Mouse (Mus musculus) urinary bladder, postnatal 36 days (tissue): ENCODE results near the gene Cav3.
A peak's percentile ranks its signal among the peaks of the same experiment; 100 is the strongest.

Experiments used
- DNase-seq, 2 experiments: peaks; one replicate each; pipeline ENCODE4 v3.0.0; 2022; ENCODE audit warnings: low spot score in 2 of 2, mixed read lengths in 1 of 2

The Cav3 gene

DNA sequence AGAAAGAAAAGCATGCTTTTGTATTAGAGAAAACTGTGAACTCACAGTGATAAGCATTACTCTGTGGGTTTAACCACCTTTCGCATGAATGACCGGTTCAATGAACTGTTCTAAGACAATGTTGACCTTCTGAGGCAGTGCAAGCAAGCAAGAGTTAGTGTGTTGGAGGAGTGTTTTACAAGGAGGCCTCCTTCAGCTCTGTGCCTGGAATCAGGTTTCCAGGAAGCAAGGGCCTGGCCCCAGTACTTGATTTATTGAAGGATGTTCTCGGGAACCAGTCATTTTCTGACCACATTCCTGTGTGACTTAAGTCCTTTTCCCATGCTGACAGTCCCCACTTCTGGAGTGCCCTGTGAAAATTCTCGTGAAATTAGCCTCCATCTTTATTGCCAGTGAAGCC is 35.9 kb downstream of the Cav3 start:
- DNase-seq: no peak

DNA sequence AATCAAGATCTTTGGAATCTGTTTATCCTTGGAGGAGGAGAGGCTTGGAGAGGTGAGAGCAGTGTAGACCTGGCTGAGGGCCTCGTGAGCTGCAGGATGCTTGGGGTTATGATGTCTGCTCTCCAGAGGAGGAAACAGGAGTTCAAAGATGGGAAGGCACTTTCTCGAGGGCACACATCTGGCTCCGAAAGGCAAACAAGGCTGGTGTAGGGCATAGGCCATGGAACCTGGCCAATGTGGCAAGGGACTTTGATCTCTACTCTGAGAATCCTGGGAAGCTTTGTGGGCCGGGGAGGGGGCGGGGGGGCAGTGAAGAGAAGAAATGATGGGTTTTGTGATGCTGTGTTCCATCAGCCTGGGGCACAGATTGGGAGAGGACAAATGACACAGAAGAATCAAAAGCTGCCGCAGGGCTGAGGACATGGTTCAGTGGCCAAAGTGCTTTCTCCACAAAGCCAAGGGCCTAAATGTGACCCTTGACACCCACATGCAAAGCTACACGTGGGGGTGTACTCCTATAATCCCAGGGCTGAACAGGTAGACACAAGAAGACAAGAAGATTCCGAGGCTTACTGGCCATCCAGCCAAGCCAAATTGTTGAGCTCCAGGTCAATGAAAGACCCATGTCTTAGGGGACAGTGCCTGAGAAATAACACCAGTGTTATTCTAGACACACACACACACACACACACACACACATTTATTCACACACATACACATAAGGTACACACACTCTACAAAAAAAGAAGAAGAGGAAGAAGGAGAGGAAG is 37.2 kb downstream of the Cav3 start:
- DNase-seq: peak in 1 of 2 experiments; percentile 12

DNA sequence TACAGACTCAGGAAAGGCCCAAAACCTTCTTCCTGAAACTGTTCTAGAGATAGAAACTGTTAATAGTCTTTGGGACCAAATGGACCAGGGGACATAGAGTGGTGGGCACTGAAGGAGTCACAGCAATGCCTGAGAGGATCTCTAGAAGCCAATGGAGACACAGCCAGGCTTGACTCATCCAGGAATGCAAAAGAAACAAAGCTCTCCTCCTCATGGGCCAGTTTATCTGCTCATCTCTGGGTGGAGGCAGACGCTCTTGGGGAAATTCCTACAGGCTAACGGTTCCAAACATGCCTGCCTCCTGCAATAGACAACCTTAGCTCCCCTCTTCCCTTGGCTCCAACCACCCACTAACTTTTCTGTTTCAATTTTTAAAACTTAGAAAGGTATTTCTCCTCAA is 38.2 kb downstream of the Cav3 start:
- DNase-seq: no peak

DNA sequence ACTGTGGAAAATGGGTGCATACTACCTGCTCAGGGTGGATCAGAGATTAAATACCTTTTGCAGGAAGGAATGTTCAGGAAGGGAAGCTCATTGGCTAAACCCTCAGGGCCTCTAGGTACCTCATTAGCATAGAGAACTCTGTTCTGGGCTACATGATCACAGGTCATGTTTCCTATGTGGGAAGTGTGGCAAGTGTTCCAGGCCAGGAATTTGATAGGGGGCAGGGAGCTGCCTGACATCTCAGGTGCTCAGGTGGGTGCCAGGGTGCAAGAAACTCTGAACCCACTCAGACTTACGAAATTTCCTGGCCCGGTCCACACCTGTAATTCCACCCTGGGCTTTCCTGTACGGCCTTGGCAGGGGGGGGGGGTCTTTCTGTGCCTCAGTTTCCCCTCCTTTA is 39.4 kb downstream of the Cav3 start:
- DNase-seq: no peak

DNA sequence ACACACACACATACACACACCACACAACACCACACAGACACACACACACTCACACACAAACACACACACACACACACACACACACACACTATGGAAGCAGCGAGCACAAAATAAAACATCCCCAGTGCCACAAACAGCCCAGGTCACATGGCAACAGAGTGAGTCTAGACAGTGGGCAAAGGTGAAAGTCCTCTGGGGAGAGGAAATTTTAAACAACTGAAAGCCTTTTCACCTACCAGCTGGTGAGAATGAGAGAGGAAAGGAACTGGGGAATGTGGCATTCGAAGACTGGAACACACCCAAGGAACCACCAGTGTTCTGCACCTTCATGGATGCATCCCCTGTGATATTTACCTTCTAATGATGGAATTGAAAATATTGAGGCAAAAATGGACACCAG is 40.2 kb downstream of the Cav3 start:
- no peak for DNase-seq

DNA sequence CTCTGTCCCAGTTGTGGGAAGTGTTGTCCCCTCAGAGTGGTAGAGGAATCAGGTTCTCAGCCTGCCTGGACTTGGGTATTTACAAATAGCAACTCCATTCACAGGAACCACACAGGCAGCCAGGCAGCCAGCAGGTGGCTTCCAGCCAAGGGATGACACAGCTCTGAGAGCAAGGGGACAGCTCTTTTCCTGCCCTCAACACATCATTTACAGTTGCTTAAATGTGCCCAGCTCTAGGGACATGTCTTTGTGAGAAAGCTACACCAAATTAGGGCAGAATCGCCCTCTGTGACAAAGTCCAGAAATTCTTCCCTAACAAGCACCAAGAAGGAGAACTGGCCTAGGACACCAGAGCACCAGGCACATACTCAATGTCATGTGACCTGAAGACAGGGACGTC is 41.9 kb downstream of the Cav3 start:
- DNase-seq: no peak

DNA sequence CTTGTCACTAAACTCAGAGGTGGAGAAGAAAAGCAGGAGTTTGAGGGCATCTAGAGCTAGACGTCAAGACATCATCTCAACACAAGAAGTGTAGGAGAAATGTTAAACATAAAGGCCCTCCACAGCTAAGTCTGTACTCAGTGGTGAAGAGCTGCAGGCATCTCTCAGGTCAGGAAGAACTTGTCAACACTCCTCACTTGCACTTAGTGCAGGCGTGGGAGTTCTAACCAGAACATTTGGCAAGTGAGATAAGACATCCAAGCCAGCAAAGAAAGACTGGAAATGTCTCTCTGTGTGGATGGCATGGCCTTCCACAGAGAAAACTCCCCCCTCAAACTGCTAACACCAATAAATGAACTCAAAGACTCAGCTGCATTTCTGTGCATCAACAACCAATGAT is 48.3 kb downstream of the Cav3 start:
- no peak for DNase-seq

DNA sequence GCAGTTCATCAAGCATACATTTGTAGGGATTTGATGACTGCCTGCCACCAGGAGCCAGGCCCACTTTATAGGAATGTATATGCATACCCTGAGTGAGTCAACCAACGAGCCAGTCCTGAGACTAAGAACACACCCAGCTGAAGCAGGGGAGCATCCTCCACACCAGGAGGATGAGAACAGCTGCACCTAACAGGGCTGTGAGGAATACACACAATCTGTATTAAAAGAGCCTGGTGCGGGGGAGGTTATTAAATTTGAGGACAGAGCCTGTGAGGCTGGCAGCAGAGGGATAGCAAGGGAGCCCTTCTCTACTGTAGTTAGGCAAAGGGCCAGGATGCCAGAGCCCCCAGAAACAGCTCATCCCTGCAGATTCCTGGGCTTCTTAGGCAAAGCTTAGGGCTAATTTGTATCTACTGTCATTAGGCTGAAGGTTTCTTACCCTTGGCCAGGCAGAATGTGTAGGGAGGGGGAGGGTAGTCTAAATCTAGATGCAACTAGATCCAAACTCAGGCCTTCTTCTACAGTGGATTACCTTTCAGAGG is 50.4 kb downstream of the Cav3 start:
- DNase-seq: no peak

DNA sequence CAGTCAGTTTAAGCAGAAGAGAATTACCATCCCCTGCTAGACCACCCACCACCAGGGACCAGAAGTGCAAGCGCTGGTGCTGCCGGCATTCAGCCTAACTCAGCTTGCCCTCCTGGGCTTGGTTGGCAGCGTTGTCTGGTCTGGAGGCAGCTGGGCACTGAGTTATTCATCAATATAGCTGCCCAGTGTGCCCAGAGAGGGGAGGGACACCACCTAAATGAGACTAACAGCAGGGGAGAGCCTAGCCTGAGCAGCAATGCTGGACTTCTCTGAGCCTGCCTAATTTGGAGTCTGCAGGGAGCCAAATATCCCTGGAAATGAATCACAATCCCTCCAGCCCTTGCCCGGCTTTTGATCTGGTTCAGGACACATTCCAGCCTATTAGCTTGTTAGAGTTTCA is 51.0 kb downstream of the Cav3 start:
- no peak for DNase-seq

DNA sequence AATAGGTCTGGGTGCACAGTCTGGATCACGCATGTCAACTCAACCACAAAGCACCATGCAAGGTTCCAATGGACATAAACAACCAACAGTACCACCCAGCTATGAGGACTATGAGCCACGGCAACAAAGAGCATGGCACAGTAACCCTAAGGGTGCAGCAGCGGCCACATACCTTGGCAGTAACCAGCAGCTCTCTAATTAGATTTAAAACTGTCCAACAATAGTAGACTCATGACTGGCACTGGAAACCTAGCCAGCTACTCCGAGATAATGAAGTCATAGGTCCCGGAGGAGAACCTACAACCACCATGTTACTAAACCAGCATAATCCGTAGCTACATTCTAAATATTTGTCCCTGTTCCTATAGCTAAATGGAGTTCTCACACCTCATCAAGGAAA is 55.3 kb downstream of the Cav3 start:
- DNase-seq: no peak

DNA sequence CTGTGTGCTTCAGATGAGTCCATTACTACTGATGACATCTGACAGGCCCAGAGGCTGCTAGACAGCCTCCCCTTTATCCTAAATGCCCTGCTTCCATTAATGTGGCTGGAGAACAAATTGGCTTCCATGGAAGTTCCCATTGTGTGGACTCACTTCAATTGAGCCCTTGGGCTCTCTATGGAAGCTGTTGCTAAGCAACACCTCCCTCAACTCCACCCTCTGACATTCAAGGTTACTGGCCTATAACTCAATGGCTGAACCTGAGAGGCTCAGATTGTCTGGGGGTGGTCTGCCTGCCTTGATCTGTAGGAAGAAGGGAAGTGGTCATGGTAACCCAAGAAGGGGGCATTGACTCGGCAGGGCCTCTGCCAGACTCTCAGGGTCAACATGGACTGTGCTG is 57.2 kb downstream of the Cav3 start:
- DNase-seq: no peak

DNA sequence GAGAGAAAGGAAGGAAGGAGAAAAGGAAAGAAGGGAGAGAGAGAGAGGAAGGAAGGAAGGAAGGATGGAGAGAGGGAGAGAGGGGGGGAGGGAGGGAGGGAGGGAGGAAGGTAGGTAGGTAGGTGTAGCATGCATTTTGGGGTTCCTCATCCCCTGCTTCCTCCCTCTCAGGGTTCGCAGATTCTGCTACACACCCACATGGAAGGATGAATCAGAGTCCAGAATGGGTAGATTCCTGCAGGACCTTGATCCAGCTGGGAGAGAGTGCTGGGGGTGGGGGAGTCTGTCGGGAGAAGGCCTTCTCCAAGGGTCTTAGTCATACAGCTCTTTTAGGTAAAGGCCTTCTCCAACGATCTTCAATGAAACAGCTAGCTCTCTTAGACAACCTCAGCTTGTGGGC is 58.3 kb downstream of the Cav3 start:
- DNase-seq: no peak

DNA sequence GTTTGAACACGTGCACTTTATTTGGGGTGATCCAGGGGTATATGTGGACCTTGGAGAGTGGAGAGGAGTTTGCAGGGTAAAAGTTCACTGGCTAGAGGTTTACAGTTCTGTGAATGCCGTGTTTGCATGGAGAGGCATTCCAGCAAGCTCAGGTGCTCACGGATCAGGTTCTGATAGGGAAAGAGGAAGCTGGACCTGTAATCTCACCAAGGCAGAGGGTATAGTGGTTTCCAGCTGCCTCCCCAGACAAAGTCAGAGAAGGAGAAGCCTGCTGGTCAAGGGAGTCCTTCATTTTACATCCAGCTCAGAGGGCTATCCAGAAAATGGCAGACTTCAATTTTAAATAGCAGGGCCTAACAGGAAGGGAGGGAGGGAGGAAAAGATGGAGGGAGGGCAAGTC is 58.7 kb downstream of the Cav3 start:
- no peak for DNase-seq
